Mouse (Mus musculus) gonadal fat pad, adult 2 months (tissue): ENCODE measurements around the gene Gm45717. TPM values are rescaled to one million over a fixed set of nuclear protein-coding genes. Genes with fewer than 3 reads are reported as not detected.
"Not testable (repeated sequence)": the region's sequence is repeated elsewhere in the genome, so short reads cannot be mapped to it uniquely, and the experiment has no call there.

Experiments
- DNase-seq: peaks from one replicate; pipeline ENCODE4 v3.0.0-alpha.2; 2012; ENCODE audit warnings: low read depth
- polyA plus RNA-seq: library from polyadenylated mRNA; depleted of rRNA; stranded (reverse); fragments of >200 nt; gene quantifications from 2 replicates; pipeline ENCODE4 v1.2.3, GENCODE M21; 2012; rRNA removed

Gm45717 gene
- 0.36 and 0.74 TPM in 2 replicates for polyA plus RNA-seq

DNA sequence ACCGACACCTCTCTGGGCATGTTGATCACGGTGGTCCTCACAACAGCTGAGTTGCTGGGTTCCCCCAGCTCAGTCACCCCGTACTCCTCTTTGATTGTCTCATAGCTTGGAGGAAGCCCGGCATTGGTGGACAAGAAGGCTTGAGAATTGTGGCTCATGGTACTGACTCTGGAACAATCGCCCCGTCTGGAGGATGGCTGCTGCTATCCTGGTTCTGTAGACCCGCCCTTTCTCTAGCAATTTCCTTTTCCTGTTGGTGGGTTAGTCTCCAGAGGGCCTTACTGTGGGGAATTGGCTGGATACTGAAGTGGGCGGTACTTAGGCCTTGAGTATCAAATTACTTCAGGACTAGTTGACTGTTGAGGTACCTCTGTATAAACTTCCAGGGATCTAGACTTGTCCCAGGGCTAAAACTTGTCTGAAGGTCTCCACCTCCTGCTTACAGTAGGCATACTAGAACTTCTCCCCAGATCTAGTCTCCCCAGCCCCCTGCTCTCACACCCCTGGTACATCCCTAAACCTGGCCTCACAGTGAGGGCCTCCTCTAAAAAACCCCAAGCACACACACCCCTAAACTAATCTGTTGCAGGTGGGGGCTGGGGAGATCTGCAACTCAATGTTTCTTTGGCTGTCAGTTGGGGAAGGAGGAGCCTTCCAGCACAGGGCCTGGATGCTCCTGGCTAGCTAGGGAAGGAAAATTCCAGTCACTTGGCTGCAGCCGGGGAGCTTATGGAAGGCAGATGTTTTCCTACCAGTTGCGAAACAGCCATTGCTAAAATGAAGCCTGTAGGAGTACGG lies at the start of gene Gm45717, which contains the start of gene Ifitm2:
Gm45717 (minus strand) TSS at position 180 of the 798 bp plus-strand sequence.
Ifitm2 (minus strand) TSS at position 230 of the 798 bp plus-strand sequence.
- DNase-seq = peak; percentile 89

DNA sequence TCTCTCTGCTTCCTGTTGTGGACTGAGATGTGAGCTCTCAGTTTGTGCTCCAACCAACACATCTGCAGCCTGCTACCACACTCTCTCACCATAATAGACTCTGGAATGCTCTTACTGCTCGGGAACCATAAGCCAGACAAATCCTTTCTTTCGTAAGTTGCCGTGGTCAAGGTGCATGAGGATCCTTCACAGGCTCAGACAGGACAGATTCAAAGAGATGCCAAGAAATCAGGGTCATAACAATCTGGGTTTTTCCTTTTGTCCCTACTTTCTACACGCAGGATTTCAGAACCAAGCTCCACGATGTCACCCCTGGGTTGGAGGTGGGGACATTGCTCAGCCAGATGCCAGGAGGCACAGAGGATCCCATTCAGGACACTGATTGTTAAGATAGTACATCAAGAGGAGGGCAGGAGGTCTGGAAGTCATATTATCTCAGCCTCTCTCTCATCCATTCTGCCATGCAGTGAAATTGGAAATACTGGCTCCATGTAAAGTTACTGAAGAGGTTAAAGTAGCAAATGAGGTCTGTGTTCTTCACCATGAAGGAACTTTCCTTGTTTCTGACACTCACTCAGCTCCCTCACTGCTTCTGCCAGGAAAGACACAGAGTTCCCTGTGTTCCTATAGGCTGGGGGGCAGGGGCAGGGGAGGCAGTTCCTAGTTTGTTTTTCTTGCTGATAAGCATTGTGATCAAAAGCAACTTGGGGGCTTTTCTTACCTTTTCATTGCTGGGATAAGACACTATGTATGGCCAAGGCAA lies 47.7 kb upstream of the Gm45717 start:
- peak; percentile 81 for DNase-seq

DNA sequence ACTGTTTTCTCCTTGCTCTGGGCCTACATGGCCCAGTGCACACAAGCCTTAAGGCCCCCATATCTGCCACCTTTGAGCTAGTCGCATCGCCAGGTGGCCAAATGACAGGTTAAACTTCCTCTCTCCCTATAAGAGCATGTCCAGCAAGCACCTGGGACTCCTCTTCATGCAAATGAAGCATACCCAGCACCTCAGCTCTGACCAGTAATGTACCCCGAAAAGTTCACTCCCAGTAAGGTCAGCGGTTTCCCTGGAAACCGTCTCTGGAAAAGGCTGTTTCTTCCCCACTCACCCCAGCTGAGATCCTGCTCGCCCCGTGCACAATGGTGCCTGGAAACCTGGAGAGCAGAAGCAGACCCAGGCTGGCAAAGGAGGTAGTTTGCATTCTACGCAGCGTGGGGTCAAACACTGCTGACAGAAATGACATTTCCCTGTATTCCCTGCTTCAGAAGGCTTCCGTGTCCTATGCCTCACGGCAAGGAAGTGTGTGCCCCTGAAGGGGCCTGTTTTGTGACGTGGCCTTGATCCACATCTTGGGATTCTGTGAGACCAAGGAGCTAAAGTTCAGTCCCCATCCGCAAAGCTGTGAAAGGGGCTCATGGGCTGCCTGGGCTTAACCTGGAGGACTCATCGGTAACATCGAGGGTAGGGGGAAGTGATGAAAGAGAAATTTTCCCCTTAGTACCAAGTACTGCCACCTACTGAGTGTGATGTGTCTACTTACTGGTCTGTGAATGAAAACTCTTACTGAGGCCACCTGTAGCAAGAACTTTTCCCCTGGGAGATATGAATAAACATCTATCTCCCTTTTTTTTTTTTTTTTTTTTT lies 45.4 kb upstream of the Gm45717 start:
- DNase-seq = no peak

DNA sequence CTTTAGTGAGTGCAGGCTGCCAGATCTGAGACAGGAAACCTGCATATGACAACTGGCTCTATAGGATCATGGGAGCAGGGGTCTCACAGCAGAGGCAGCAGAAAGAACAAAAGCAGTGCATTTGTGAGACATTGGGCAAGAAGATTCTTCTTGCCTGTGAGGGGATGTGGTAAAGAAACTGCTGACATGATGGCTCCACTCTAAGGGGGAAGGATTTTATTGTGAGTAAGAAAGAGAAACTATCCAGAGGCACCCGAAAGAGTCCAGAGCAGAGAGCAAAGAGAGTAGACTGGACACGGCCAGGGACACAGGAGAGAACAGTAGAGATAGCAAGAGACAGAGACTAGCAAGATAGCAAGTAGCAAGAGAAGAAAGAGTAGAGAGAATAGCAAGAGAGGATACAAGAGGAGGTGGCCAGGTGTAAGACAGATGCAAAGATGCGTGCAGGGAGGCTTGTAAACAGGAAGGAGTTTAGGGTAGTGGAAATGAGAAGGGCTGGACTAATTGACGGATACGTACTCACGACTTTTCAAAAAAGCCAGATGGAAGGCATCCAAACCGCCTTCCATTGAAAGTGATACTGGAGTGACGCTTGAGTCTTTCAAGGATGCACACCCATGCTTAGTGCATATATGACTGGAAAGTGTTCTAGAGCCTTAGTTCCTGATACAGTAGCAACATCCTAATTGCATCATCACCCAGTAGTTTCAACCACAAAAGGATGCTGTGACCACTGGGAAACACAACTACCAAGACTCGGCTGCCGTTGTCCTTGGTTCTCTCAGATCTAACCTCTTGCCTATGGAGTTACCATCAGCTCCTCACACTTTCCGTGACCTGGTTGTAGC lies 43.3 kb upstream of the Gm45717 start:
- DNase-seq = no peak

DNA sequence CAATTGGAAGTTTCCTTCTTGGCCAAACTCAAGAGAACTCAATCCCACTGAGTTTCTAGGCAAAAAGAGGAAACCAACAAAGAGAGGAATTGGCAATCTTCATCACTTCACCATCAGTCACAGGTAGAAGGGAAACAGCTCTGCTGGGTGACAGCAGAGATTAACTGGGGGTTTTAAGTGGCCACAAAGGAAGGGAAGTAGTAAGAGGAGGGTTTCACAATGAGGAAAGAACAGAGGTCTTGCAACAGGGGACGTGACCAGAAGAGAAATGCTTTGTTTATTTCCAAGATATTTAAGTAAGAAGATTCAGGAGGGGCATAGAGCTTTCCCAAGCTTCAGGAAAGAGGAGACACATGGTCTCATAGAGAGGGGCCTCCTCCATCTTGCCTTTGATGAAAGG lies 42.1 kb upstream of the Gm45717 start:
- DNase-seq = no peak

DNA sequence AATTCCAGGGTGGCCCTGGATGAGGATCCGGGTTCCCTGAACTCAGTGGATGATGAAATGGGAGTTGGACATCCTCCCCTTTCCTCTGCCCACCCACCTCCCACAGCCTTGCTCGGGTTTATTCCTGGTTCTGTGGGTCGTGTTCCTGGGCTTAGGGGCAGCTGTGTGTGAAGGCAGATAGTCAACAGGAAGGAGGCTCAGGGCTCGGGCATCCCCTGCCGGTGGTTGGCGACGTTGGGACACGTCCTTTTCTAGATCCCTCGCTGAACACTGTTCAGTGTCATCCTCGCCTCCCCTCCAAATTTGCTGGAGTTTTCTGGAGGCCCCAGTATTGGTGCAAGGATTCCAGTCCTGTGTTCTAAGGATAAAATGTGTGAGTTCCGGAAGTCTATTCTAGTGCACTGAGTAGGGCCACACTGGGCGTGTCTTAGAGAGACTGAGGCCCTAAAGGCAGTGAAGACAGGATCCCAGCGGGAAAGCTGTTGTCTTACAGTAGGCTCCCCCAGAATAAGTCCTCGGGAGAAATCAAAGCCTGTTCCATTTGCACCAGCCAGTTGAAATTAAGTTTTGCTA lies 35.5 kb upstream of the Gm45717 start:
- no peak for DNase-seq

DNA sequence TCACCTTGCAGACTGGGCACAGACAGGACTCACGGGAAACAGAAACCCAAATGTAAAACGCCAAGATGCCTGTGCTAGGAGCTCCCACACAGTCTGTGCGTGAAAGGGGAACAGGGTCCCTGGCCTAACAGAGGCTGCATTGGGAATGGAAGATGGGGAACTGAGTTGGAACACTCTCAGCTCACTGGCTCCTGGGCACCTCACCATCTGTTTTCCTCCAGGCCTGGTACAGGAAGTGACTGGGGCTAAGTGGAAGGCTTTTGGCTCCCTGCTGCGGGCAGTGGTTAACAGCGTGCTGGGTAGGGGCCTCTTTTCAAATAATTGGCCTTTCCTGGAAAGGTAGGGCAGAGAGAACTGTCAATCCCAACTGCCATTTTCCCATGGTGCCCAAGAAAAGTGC lies 34.9 kb upstream of the Gm45717 start:
- no peak for DNase-seq

DNA sequence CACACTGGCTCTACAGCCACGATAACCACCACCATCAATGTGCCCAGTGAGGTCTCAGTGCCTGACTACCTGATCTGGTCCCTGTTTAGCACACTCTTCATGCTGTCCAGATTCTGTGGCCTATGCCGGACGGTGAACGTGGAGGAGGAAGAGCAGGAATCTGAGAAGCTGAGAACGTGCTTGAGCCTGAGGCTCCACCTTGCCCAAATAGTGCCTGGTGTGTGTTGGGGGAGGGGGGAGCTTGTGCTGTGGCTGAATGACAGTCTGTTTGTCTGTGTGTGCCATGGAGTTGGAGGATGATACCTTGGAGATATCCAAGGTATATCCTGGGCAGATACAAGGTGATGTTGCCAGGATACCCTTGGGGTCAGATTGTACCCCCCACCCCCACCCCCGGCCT lies 34.4 kb upstream of the Gm45717 start:
- DNase-seq = no peak

DNA sequence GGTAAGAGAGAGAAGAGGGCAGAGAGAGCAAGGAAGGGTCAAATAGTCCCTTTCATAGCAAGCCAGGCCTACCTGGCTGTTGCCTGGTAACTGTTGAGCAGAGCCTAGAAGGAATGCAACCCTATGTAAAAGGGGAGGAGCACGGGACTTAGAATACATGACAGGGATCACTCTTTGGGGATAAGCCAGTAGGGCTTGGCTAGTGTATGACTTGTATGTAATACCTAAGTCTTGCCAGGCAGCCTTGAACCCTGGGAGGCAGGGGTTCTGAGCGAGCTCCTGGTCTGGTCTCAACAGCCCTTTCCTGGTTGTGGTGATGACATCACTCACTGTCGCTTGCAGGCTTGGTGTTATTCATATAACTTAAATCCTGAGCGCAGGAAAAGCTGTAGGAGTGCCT lies 33.3 kb upstream of the Gm45717 start:
- DNase-seq = peak; percentile 72

DNA sequence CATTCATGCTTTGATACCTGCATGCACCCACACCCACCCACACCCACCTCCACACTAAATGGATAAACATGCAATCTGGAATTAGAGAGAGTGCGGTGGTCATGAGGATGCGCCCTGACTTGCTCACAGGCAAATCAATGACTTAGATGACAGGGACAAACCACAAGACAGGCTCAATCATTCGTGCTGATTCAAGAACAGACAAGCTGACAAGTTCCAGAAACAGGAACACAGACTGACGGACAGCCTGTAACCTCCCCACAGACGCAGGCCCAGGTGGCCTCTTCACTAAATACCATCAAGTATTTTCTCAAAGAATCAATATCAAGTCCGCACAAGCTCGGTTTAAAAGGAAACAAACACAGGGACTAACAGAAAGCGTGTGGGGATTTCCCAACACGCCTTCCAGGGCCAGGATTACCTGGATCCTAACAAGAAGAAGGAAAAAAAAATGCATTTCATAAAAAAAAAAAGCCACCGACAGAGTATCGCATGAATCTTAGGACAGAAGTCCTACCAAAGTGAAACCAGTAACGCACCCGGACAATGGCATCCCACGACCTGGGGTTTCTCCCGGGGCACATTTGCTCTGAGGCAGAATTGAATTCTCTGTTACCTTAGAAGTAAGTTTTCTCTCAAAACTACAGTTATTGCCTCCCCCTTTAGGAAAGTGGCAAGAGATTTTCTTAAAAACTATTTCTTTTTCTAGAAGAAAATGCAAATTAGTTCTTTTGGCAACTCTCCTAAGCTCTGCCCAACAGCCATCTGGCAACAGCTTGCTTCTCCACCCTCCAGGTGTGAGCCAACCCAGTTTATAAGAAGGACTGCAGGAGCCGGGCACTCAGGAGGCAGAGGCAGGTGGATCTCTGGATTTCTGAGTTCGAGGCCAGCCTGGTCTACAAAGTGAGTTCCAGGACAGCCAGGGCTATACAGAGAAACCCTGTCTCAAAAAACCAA lies 31.7 kb upstream of the Gm45717 start:
- no peak for DNase-seq

DNA sequence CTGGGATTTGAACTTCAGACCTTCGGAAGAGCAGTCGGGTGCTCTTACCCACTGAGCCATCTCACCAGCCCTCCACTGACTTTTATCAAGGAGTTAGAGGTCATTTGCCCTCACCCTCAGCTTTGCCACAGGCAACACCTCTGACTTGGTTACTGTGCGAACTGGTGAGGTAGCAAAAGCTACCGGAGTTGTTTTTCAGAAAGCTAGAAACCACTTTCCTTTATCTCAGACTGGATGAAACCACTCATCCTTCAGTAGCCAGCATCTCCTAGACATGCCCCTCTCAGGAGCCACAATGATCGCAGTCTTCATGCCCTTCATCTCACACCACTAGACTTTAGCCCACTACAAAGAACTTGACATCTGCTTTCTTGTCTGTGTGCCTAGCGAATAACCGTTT lies 27.2 kb upstream of the Gm45717 start:
- no peak for DNase-seq

DNA sequence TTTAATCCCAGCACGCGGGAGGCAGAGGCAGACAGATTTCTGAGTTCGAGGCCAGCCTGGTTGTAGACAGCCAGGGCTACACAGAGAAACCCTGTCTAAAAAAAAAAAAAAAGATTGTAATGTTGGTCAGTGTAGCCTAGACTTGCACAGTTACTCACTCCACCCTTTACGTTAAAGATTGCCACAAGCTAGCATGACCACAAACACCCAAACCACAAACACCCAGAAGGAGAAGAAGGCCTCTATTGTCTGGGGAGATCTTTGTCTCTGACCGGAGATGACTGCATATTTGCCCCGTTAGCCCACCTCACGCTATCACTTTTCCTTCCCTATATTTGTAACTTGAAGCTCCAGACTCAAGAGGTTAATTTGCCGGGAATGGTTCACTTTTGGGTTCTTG lies 26.0 kb upstream of the Gm45717 start:
- DNase-seq = no peak

DNA sequence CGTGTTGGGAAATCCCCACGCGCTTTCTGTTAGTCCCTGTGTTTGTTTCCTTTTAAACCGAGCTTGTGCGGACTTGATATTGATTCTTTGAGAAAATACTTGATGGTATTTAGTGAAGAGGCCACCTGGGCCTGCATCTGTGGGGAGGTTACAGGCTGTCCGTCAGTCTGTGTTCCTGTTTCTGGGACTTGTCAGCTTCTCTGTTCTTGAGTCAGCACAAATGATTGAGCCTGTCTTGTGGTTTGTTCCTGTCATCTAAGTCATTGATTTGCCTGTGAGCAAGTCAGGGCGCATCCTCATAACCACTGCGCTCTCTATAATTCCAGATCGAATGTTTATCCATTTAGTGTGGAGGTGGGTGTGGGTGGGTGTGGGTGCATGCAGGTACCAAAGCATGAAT lies 21.0 kb upstream of the Gm45717 start:
- DNase-seq = not testable (repeated sequence)

DNA sequence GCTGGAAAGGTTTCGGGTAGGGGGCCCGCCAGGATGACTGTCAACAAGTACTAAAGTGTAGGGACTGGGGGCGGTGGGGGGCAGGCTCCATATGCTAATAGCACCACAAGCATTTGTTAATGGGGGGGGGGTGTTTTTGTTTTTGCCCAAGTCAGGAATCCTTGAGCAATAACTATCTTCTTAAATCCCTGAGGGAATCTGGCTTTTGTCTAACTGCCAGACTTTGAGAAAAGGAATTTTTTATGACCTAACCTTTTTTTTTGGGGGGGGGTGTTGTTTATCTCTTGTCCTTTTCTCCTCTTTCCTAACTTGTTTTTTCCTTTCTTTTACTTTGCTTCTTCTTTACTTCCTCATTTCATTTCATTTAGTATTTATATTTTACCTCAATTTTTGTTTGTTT lies 19.7 kb upstream of the Gm45717 start:
- no peak for DNase-seq

DNA sequence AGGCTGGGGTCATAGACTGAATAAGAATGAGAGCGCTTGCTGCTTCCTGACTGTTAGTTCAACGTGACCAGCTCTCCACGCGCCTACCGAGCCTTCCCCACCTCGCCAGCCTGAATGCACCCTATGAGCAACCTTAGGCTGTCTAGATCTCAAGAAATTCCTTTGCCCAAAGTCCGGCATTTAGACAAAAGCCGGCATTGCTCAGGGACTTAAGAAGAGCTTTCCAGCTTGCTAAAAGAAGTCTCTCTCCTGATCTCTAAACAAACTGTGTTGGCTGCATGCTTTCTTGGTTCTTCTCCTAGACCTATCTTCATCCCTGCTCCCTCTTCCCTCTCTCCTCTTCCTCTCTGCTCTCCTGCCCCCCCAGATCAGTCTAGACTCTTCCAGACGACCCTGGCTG lies 19.2 kb upstream of the Gm45717 start:
- DNase-seq = no peak

DNA sequence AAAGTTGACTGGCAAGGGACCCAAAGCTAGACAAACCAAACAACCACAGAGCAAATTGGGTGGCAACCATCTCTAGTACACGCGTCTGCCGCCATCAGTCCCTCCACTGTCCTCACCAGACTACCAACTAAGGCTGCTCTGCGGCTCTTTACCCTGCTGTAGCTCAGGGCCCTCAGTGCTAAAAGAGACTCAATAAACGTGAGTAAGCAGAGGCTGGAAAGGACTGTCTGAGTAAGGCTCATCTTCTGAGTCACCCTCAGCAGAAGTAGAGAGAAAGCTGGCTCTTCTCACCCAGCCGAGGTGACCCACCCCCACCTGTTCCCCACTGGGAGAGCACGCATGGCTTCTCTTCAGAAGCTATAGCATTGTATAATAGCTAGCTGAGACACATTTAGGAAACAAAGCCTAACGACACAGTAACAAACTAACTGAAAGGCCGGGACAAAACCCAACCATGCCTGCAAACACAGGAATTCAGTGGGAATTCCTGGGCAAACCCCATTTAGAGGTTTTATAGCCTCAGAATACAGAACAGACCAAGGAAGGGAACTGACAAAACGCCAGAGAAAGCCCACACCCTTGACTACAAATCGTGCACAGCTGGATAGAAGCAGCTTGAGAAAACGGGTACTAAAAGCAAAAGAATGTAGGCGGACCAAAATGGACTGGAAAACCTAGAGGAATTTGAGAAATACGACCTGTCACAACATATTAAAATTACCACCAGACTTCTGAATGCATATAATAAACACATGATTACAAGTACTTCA lies 17.8 kb upstream of the Gm45717 start:
- DNase-seq = no peak

DNA sequence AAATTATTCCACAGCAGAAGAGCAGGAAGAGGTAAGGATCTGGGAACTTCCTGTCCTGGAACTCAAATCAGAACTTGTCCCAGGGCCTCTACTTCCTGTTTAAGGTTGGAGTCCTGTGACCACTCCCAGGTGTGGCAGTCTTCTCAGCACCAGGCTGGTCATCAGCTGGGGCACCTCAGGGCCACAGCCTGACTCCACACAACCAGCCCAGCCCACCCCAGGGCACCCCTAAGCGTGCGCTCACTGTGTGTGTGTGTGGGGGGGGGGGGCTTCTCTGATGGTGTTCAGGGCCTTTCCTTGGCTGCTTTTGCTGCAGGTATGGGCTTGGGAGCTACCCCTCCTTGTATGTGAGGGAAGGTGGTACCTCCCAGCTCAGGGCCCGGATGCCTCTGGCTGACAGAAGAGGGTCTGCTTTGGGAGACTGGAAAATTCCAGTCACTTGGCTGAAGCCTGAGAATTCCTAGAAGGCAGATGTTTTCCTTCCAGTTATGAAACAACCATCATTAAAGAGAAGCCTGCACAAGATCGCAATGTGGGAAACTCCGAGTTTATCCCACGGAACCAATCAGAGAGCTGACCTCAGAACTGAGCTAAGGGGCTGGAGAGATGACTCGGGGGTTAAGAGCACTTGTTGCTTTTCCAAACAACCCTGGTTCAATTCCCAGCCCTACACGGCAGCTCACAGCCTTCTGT lies 15.9 kb upstream of the Gm45717 start:
- DNase-seq = no peak

DNA sequence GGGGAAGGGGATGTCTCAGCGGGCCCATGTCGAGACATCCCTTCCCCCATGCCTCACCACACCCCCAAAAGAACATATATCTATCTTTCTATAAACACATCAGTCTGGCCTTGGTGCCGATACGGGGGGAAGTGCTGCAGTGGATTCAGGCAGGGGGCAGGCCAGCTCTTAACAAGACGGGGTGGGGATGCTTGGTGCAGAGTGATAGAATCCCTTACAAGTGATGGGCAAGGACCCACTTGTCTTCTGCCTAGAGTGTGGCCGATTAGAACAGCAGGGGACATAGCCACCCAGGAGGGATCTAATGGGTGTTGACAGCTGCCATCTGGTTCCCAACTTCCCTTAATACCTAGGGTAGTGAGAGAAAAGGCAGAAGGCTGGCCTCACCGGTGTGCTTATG lies 15.2 kb upstream of the Gm45717 start:
- no peak for DNase-seq
